ENCODE assay signal across 24 mouse cellular contexts in the genomic region with DNA sequence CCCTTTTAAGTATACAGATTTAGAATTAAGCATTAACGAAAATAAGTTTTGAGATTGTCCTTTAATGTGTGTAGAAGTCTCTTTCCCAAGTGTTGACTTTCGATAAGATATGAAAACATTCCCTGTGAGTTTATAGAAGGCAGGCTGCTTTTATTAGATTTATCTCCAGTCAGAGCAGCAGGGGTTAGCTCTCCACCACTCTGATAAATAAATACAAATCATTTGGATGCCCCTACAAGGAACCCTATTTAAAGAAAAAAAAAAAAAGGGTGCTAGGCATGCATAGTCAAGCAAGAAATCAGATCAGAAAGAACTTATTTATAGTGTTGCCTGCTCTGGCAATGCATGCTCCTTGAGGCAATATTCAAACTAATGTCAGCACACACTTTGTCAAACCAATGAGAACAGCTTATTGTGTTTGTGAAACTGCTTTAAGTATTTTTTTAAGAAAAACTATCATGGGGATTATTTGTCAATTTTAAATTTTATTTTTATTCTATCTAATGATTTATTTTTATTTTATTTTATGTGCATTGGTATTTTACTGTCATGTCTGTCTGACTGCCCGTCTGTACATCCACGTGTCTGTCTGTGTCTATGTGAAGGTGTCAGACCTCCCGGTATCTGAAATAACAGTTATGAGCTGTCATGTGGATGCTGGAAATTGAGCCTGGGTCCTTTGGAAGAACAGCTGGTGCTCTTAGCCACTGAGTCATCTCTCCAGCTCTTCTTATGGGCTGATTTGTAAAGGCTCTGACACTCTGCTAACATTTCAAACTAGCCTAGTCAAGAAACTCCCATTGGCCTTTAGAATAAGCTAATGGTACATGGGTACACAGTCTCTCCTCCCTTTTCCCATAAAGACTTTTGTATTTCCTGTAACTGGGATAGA.
A peak's percentile ranks its signal among the peaks of the same experiment; 100 is the strongest.
DNase-seq lines count a peak whose midpoint lies in the region; ATAC-seq and TF ChIP-seq lines count a peak whose summit lies in the region.
"Had no signal": no experiment of that assay in that cellular context is flagged by ENCODE, and none has a peak within 500 bp of the region (broad histone marks: within the 10 kb centered on the region; RNA-seq: fewer than 3 reads in every experiment).

No protein-coding gene starts in this region.

- H3K4me2 ChIP-seq in heart, embryonic 16.5 days (ENCODE audit: low read depth, low read length), result peak overlapping the region; percentile 18; the same call in 1 of the 2 replicates
- H3K4me2 ChIP-seq in lung, embryonic 15.5 days, result no peak overlapping the region
- H3K4me2 ChIP-seq: embryonic facial prominence, embryonic 15.5 days; heart, embryonic 11.5 days; hindbrain, embryonic 12.5 days had no signal

- no peak for TF ChIP-seq POLR2A in thymus, adult 2 months (IDR thresholded peaks at IDR 0.05; ENCODE audit: control insufficient read depth, extremely low read depth, insufficient read depth, low read length, poor library complexity)

- H3K36me3 ChIP-seq in heart, embryonic 16.5 days (ENCODE audit: control insufficient read depth, insufficient read depth), result no peaks in the 10 kb centered on the region
- H3K36me3 ChIP-seq in heart, embryonic 10.5 days, result no peaks in the 10 kb centered on the region
- H3K36me3 ChIP-seq in lung, embryonic 15.5 days, result no peaks in the 10 kb centered on the region
- H3K36me3 ChIP-seq in C2C12 (ENCODE audit: control insufficient read depth, insufficient read depth), result no peaks in the 10 kb centered on the region
- H3K36me3 ChIP-seq in thymus, adult 2 months (ENCODE audit: control insufficient read depth, insufficient read depth, low read length), result no peaks in the 10 kb centered on the region
- H3K36me3 ChIP-seq: embryonic facial prominence, embryonic 15.5 days; forebrain, embryonic 10.5 days; G1E; hindbrain, embryonic 12.5 days had no signal

- H3K4me1 ChIP-seq in heart, embryonic 16.5 days (ENCODE audit: control insufficient read depth, insufficient read depth, low read length), result peaks cover 18% of the 10 kb centered on the region
- no peaks in the 10 kb centered on the region for H3K4me1 ChIP-seq in heart, embryonic 10.5 days
- 0 out of 2 replicates have a peak, but pooled peaks cover 7% of the 10 kb centered on the region for H3K4me1 ChIP-seq in lung, embryonic 15.5 days
- H3K4me1 ChIP-seq in thymus, adult 2 months (replicated peaks; ENCODE audit: control insufficient read depth, insufficient read depth, low read length), result no peaks in the 10 kb centered on the region
- H3K4me1 ChIP-seq: embryonic facial prominence, embryonic 15.5 days; hindbrain, embryonic 12.5 days had no signal

- H3ac ChIP-seq in C2C12 (ENCODE audit: control insufficient read depth, insufficient read length, low read depth), result no peak overlapping the region

- WGBS in heart, embryonic 16.5 days, result 34% methylated on average over 5 of the region's 5 CpGs
- 72% methylated on average over 5 of the region's 5 CpGs for WGBS in heart, embryonic 10.5 days
- 43% methylated on average over 5 of the region's 5 CpGs for WGBS in lung, embryonic 15.5 days
- 91% methylated on average over 5 of the region's 5 CpGs for WGBS in thymus, adult 2 months

- no peak for TF ChIP-seq CTCF in C2C12 (IDR thresholded peaks at IDR 0.05; ENCODE audit: control insufficient read depth, insufficient read depth, insufficient read length)
- TF ChIP-seq CTCF in thymus, adult 2 months (IDR thresholded peaks at IDR 0.05; ENCODE audit: borderline replicate concordance, control insufficient read depth, extremely low read depth, insufficient read depth, low read length, poor library complexity), result no peak

- H3K9ac ChIP-seq in heart, embryonic 16.5 days (ENCODE audit: low read length), result no peak overlapping the region
- no peak overlapping the region for H3K9ac ChIP-seq in lung, embryonic 15.5 days
- H3K9ac ChIP-seq: embryonic facial prominence, embryonic 15.5 days; hindbrain, embryonic 12.5 days had no signal

- no peaks in the 10 kb centered on the region for H3K79me3 ChIP-seq in C2C12 (ENCODE audit: low read depth)

- no peaks in the 10 kb centered on the region for H3K79me2 ChIP-seq in C2C12 (ENCODE audit: control insufficient read depth, insufficient read depth)

- ATAC-seq in heart, embryonic 16.5 days (replicated peaks; ENCODE audit: extremely low read depth, insufficient read depth, low FRiP score), result no peak
- peak; percentile 93 for ATAC-seq in lung, embryonic 15.5 days (ENCODE audit: borderline replicate concordance, extremely low read depth, low FRiP score, low TSS enrichment)
- ATAC-seq: CD4-positive, CD25-positive, alpha-beta regulatory T cell, adult 4 months; hindbrain, embryonic 16.5 days; inflammation-experienced regulatory T-cells, adult 6 months had no signal

- H3K27me3 ChIP-seq in heart, embryonic 16.5 days (ENCODE audit: control insufficient read depth, insufficient read depth, low read length), result no peaks in the 10 kb centered on the region
- H3K27me3 ChIP-seq in heart, embryonic 10.5 days (ENCODE audit: insufficient read depth, poor library complexity, severe bottlenecking), result no peaks in the 10 kb centered on the region
- no peaks in the 10 kb centered on the region for H3K27me3 ChIP-seq in lung, embryonic 15.5 days
- no peaks in the 10 kb centered on the region for H3K27me3 ChIP-seq in C2C12 (ENCODE audit: control insufficient read depth, insufficient read depth, insufficient read length)
- no peaks in the 10 kb centered on the region for H3K27me3 ChIP-seq in thymus, adult 2 months (ENCODE audit: control insufficient read depth, insufficient read depth, low read length)
- H3K27me3 ChIP-seq: embryonic facial prominence, embryonic 15.5 days; hindbrain, embryonic 12.5 days had no signal

- no peak for DNase-seq in heart, embryonic 10.5 days (ENCODE audit: low spot score)
- DNase-seq in lung, postnatal 10 days, result no peak
- peak; percentile 40 for DNase-seq in brain, adult 2 months (ENCODE audit: low read depth, low spot score)
- no peak for DNase-seq in thymus, adult 2 months
- DNase-seq: adrenal gland, adult 8-10 months; adrenal gland, postnatal 36 days; cerebellum, adult 11 months; cerebellum, adult 8-10 months; cerebellum, postnatal 14 days; gastrocnemius, adult 2 months; gastrocnemius, postnatal 25 days; heart, postnatal 4 days had no signal

- no peak overlapping the region for H3K27ac ChIP-seq in heart, embryonic 16.5 days (ENCODE audit: low read length)
- H3K27ac ChIP-seq in heart, embryonic 10.5 days, result no peak overlapping the region
- H3K27ac ChIP-seq in lung, embryonic 15.5 days, result no peak overlapping the region
- H3K27ac ChIP-seq in thymus, adult 2 months (ENCODE audit: control insufficient read depth, insufficient read depth, low read length), result no peak overlapping the region
- H3K27ac ChIP-seq: embryonic facial prominence, embryonic 15.5 days; forebrain, embryonic 10.5 days; gastrocnemius, adult 2 months; hindbrain, embryonic 12.5 days had no signal

- H3K9me3 ChIP-seq in heart, embryonic 16.5 days (replicated peaks; ENCODE audit: control insufficient read depth, low read length), result no peaks in the 10 kb centered on the region
- no peaks in the 10 kb centered on the region for H3K9me3 ChIP-seq in heart, embryonic 10.5 days
- H3K9me3 ChIP-seq in lung, embryonic 15.5 days, result no peaks in the 10 kb centered on the region
- H3K9me3 ChIP-seq: embryonic facial prominence, embryonic 15.5 days; forebrain, embryonic 10.5 days; hindbrain, embryonic 12.5 days had no signal

- H3K4me3 ChIP-seq in heart, embryonic 16.5 days (ENCODE audit: low read length), result no peak overlapping the region
- no peak overlapping the region for H3K4me3 ChIP-seq in heart, embryonic 10.5 days
- no peak overlapping the region for H3K4me3 ChIP-seq in lung, embryonic 15.5 days
- H3K4me3 ChIP-seq in C2C12 (ENCODE audit: insufficient read depth, poor library complexity, severe bottlenecking), result no peak overlapping the region
- H3K4me3 ChIP-seq in thymus, adult 2 months (ENCODE audit: control insufficient read depth, insufficient read depth, low read length), result no peak overlapping the region
- H3K4me3 ChIP-seq: embryonic facial prominence, embryonic 15.5 days; erythroblast, embryonic 14.5 days; forebrain, embryonic 10.5 days; hindbrain, embryonic 12.5 days had no signal

TF ChIP-seq in C2C12, 6 proteins besides CTCF, POLR2A, EP300 and RAD21:
- TF ChIP-seq FOSL1 (IDR thresholded peaks at IDR 0.05; ENCODE audit: insufficient read depth, low read length, poor library complexity, severe bottlenecking), result no peak
- peak; percentile 32 for TF ChIP-seq MYOD1 (IDR thresholded peaks at IDR 0.05; ENCODE audit: control insufficient read depth, insufficient read length, low read depth)
TF ChIP-seq in C2C12: peak in this region for 1.
